ENCODE assay signal across 12 mouse cellular contexts in genomic region chr13:14034073-14034348, GRCm38 (mm10). TPM values are rescaled to one million over a fixed set of nuclear protein-coding genes. Genes with fewer than 3 reads are reported as not detected.
DNase-seq lines count a peak whose midpoint lies in the region; ATAC-seq and TF ChIP-seq lines count a peak whose summit lies in the region.
"Had no signal": no experiment of that assay in that cellular context is flagged by ENCODE, and none has a peak within 500 bp of the region (broad histone marks: within the 10 kb centered on the region; RNA-seq: fewer than 3 reads in every experiment).

No protein-coding gene starts in this region.

- no peak overlapping the region for H3K9ac ChIP-seq in lung, postnatal 0 days (replicated peaks; ENCODE audit: low read depth)
- H3K9ac ChIP-seq: neural tube, embryonic 12.5 days had no signal

- no peaks in the 10 kb centered on the region for H3K36me3 ChIP-seq in lung, postnatal 0 days (ENCODE audit: insufficient read depth, low read length)
- peaks cover 24% of the 10 kb centered on the region for H3K36me3 ChIP-seq in megakaryocyte, embryonic 14.5 days (replicated peaks; ENCODE audit: low read length)

- H3K4me2 ChIP-seq in lung, postnatal 0 days (replicated peaks; ENCODE audit: low read depth, low read length): no peak overlapping the region
- H3K4me2 ChIP-seq: neural tube, embryonic 12.5 days had no signal

- ATAC-seq in lung, postnatal 0 days: 0 out of 2 replicates have a peak, but pooled peaks have one; percentile 11
- peak; percentile 71 for ATAC-seq in granulocyte monocyte progenitor cell, adult 5-6 weeks (replicated peaks; ENCODE audit: poor library complexity, severe bottlenecking)

- TF ChIP-seq CTCF in lung, postnatal 0 days (IDR thresholded peaks at IDR 0.05): no peak

- H3K27ac ChIP-seq in lung, postnatal 0 days (ENCODE audit: low read length): no peak overlapping the region; the same call in 1 of the 2 replicates
- H3K27ac ChIP-seq: kidney, postnatal 0 days; neural tube, embryonic 12.5 days had no signal

- TF ChIP-seq EP300 in lung, postnatal 0 days (IDR thresholded peaks at IDR 0.05): no peak

- H3K4me1 ChIP-seq in lung, postnatal 0 days (ENCODE audit: insufficient read depth, low read depth, low read length): peaks cover 10% of the 10 kb centered on the region; the same call in 1 of the 2 replicates
- H3K4me1 ChIP-seq in megakaryocyte, embryonic 14.5 days: peaks cover 87% of the 10 kb centered on the region

- H3K9me3 ChIP-seq in lung, postnatal 0 days (ENCODE audit: low read length): no peaks in the 10 kb centered on the region
- no peaks in the 10 kb centered on the region for H3K9me3 ChIP-seq in megakaryocyte, embryonic 14.5 days
- H3K9me3 ChIP-seq: neural tube, embryonic 12.5 days had no signal

- DNase-seq in lung, postnatal 0 days (ENCODE audit: low spot score): no peak
- no peak for DNase-seq in lung, postnatal 4 days
- DNase-seq in MEL-GATA-1-ER (ENCODE audit: extremely low read depth, low read depth): peak; percentile 80
- DNase-seq in right cerebral cortex, postnatal 4 days: no peak
- no peak for DNase-seq in cerebellum, postnatal 4 days (ENCODE audit: low spot score in 2 of 2)
- DNase-seq in layer of hippocampus, adult 8-10 months (ENCODE audit: low spot score in 2 of 2): no peak
- DNase-seq: embryo, embryonic 11 days; thymus, postnatal 25 days had no signal

- H3K4me3 ChIP-seq in lung, postnatal 0 days (ENCODE audit: low read depth, low read length): no peak overlapping the region
- H3K4me3 ChIP-seq in megakaryocyte, embryonic 14.5 days (replicated peaks): peak overlapping the region; percentile 80
- H3K4me3 ChIP-seq: neural tube, embryonic 12.5 days had no signal

- H3K27me3 ChIP-seq in lung, postnatal 0 days (replicated peaks; ENCODE audit: insufficient read depth, low read length): no peaks in the 10 kb centered on the region
- no peaks in the 10 kb centered on the region for H3K27me3 ChIP-seq in megakaryocyte, embryonic 14.5 days (replicated peaks)
- H3K27me3 ChIP-seq: neural tube, embryonic 12.5 days had no signal

RNA-seq across cellular contexts. Expression of gene Tbce, which starts 5.4 kb away (rescaled TPM):
- 37.1 and 38.0 TPM in 2 replicates for polyA plus RNA-seq in lung, postnatal 0 days (2015; fragmentation: Nextera tagmentation; extraction: Ambion mirVana)
- 68.9 and 70.4 TPM in 2 replicates for total RNA-seq in granulocyte monocyte progenitor cell, adult 5-6 weeks (2014; fragmentation: Nextera tagmentation)
- 34.0 and 44.5 TPM in 2 replicates for total RNA-seq in granulocyte monocyte progenitor cell, adult 5-6 weeks (2017)
- 1.3 TPM in 1 of 2 replicates, not detected in the other for polyA plus RNA-seq in megakaryocyte, embryonic 14.5 days (2012; ENCODE audit: insufficient read depth, low replicate concordance)
- total RNA-seq in layer of hippocampus, adult 8-10 months (2022): 10 to 100 TPM; 81.8 to 99.9 (median 86.5) TPM

RNA-seq across cellular contexts. Expression of gene Arid4b, which starts 29.0 kb away (rescaled TPM):
- polyA plus RNA-seq in lung, postnatal 0 days (2015; fragmentation: Nextera tagmentation; extraction: Ambion mirVana): 60.3 and 67.9 TPM in 2 replicates
- total RNA-seq in granulocyte monocyte progenitor cell, adult 5-6 weeks (2014; fragmentation: Nextera tagmentation): 23.9 and 26.0 TPM in 2 replicates
- 25.4 and 31.8 TPM in 2 replicates for total RNA-seq in granulocyte monocyte progenitor cell, adult 5-6 weeks (2017)
- polyA plus RNA-seq in megakaryocyte, embryonic 14.5 days (2012; ENCODE audit: insufficient read depth, low replicate concordance): 0.73 and 3.9 TPM in 2 replicates
- total RNA-seq in layer of hippocampus, adult 8-10 months (2022): 10 to 100 TPM; 43.4 to 52.0 (median 50.8) TPM

RNA-seq across cellular contexts. Expression of gene Ggps1, which starts 29.3 kb away (rescaled TPM):
- 33.7 and 34.5 TPM in 2 replicates for polyA plus RNA-seq in lung, postnatal 0 days (2015; fragmentation: Nextera tagmentation; extraction: Ambion mirVana)
- 16.4 and 24.7 TPM in 2 replicates for total RNA-seq in granulocyte monocyte progenitor cell, adult 5-6 weeks (2014; fragmentation: Nextera tagmentation)
- total RNA-seq in granulocyte monocyte progenitor cell, adult 5-6 weeks (2017): 18.7 and 27.1 TPM in 2 replicates
- polyA plus RNA-seq in megakaryocyte, embryonic 14.5 days (2012; ENCODE audit: insufficient read depth, low replicate concordance): 2.2 TPM in 1 of 2 replicates, not detected in the other
- 10 to 100 TPM; 53.0 to 74.1 (median 60.8) TPM for total RNA-seq in layer of hippocampus, adult 8-10 months (2022)
